Mouse (Mus musculus): ENCODE data around the gene Gpalpp1.

Gpalpp1 gene

GRCm38 (mm10) chr14:76110396-76111221 lies at the start of gene Gpalpp1, which contains the start of gene Nufip1:
Gene Gpalpp1, minus strand, starts transcription at chr14:76110760.
Gene Nufip1, plus strand, starts transcription at chr14:76110891.
- peak; percentile 93 for DNase-seq (ENCODE audit: extremely low spot score, low spot score)

- DNase-seq (ENCODE audit: extremely low spot score, low spot score) = no peak
These were observed 47.7 kb upstream of the Gpalpp1 start for GRCm38 (mm10) chr14:76158192-76158785.

- DNase-seq (ENCODE audit: extremely low spot score, low spot score) = no peak
These were observed 43.3 kb upstream of the Gpalpp1 start for GRCm38 (mm10) chr14:76153828-76154227.

- DNase-seq (ENCODE audit: extremely low spot score, low spot score) = peak; percentile 57
These were observed 42.6 kb upstream of the Gpalpp1 start for GRCm38 (mm10) chr14:76153003-76153675.

- DNase-seq (ENCODE audit: extremely low spot score, low spot score) = peak; percentile 98
These were observed 41.8 kb upstream of the Gpalpp1 start for GRCm38 (mm10) chr14:76152162-76153002.

GRCm38 (mm10) chr14:76151820-76152161 lies 41.2 kb upstream of the Gpalpp1 start:
- no peak for DNase-seq (ENCODE audit: extremely low spot score, low spot score)

GRCm38 (mm10) chr14:76151011-76151410 lies 40.5 kb upstream of the Gpalpp1 start:
- no peak for DNase-seq (ENCODE audit: extremely low spot score, low spot score)

- DNase-seq (ENCODE audit: extremely low spot score, low spot score) = no peak
These were observed 39.9 kb upstream of the Gpalpp1 start for GRCm38 (mm10) chr14:76150499-76150898.

- no peak for DNase-seq (ENCODE audit: extremely low spot score, low spot score)
These were observed 39.1 kb upstream of the Gpalpp1 start for GRCm38 (mm10) chr14:76149531-76150179.

- DNase-seq (ENCODE audit: extremely low spot score, low spot score) = no peak
These were observed 37.7 kb upstream of the Gpalpp1 start for GRCm38 (mm10) chr14:76148294-76148693.

- DNase-seq (ENCODE audit: extremely low spot score, low spot score) = no peak
These were observed 36.5 kb upstream of the Gpalpp1 start for GRCm38 (mm10) chr14:76147061-76147460.

- no peak for DNase-seq (ENCODE audit: extremely low spot score, low spot score)
These were observed 35.3 kb upstream of the Gpalpp1 start for GRCm38 (mm10) chr14:76145868-76146267.

GRCm38 (mm10) chr14:76145248-76145647 lies 34.7 kb upstream of the Gpalpp1 start:
- DNase-seq (ENCODE audit: extremely low spot score, low spot score) = no peak

- DNase-seq (ENCODE audit: extremely low spot score, low spot score) = no peak
These were observed 24.4 kb upstream of the Gpalpp1 start for GRCm38 (mm10) chr14:76134975-76135374.

- DNase-seq (ENCODE audit: extremely low spot score, low spot score) = no peak
These were observed 17.6 kb upstream of the Gpalpp1 start for GRCm38 (mm10) chr14:76128174-76128573.

- no peak for DNase-seq (ENCODE audit: extremely low spot score, low spot score)
These were observed 16.8 kb upstream of the Gpalpp1 start for GRCm38 (mm10) chr14:76127311-76127710.

GRCm38 (mm10) chr14:76122663-76123058 lies 12.1 kb upstream of the Gpalpp1 start:
- DNase-seq (ENCODE audit: extremely low spot score, low spot score) = no peak

- DNase-seq (ENCODE audit: extremely low spot score, low spot score) = peak; percentile 33
These were observed 11.5 kb upstream of the Gpalpp1 start for GRCm38 (mm10) chr14:76121901-76122662.

- no peak for DNase-seq (ENCODE audit: extremely low spot score, low spot score)
These were observed 9.9 kb upstream of the Gpalpp1 start for GRCm38 (mm10) chr14:76120472-76120871.

GRCm38 (mm10) chr14:76118963-76119362 lies 8.4 kb upstream of the Gpalpp1 start:
- no peak for DNase-seq (ENCODE audit: extremely low spot score, low spot score)
